Mouse (Mus musculus): ENCODE measurements at regions not wholly inside any gene's neighbourhood (a gene's known extent, or its start where the extent isn't known, plus 50 kb on each side); places are given as distances from the start of the nearest gene placed in this dataset.
"Not testable (repeated sequence)": the region's sequence is repeated elsewhere in the genome, so short reads cannot be mapped to it uniquely, and the experiment has no call there.

DNA sequence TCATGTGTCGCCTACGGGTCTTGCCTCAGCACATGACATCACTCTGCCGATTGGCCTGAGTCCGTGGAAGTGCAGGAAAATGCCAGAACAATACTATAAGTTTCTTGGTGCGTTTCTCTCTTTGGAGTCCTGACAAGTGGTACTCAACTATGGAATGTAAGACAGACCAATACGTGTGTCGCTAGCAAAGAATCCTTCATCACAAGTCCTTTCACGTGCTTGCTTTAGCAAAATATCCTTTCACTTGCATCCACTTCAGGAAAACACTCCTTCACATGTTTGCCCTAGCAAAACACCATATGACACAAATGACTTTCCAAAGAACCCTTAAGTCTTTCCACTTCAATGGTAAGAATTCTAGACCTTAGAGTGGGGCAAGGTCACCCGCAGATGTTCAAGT, 197.6 kb upstream of the Arid2 start:
- no peaks in the 10 kb centered on the region for H3K9me3 ChIP-seq
- 94% methylated on average over 9 of the region's 9 CpGs for WGBS
- H3K4me3 ChIP-seq, result no peak overlapping the region

DNA sequence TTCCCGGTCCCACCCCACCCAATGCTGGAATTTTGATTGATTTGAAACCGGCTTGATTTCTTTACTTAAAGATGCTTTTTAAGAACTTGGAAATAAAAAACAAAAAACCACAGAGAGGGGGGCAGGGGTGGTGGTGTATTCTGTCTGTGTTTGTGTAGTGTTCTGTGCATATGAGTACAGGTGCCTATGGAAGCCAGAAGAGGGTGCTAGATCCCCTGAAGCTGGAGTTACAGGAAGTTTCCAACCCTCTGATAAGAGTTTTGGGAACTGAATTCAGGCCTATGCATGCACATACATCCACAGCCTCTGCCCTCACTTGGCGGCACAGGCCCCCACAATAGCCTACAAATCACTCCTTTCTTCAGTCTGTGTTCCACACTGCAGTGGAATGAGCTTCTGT, 190.9 kb upstream of the Arid2 start:
- DNase-seq (ENCODE audit: extremely low spot score, low spot score), result no peak
- H3K27ac ChIP-seq, result no peak overlapping the region
- no peaks in the 10 kb centered on the region for H3K9me3 ChIP-seq
- 88% methylated on average over 3 of the region's 3 CpGs for WGBS
- no peaks in the 10 kb centered on the region for H3K36me3 ChIP-seq (replicated peaks)
- H3K27me3 ChIP-seq (ENCODE audit: poor library complexity, severe bottlenecking), result no peaks in the 10 kb centered on the region
- no peaks in the 10 kb centered on the region for H3K4me1 ChIP-seq
- no peak overlapping the region for H3K4me3 ChIP-seq

More for the DNA sequence above, 197.6 kb upstream of the Arid2 start:
- no peak for DNase-seq (ENCODE audit: extremely low spot score, low spot score)
- no peaks in the 10 kb centered on the region for H3K36me3 ChIP-seq (replicated peaks)
- H3K4me1 ChIP-seq, result no peaks in the 10 kb centered on the region
- H3K27me3 ChIP-seq (ENCODE audit: poor library complexity, severe bottlenecking), result no peaks in the 10 kb centered on the region
- no peak overlapping the region for H3K27ac ChIP-seq

DNA sequence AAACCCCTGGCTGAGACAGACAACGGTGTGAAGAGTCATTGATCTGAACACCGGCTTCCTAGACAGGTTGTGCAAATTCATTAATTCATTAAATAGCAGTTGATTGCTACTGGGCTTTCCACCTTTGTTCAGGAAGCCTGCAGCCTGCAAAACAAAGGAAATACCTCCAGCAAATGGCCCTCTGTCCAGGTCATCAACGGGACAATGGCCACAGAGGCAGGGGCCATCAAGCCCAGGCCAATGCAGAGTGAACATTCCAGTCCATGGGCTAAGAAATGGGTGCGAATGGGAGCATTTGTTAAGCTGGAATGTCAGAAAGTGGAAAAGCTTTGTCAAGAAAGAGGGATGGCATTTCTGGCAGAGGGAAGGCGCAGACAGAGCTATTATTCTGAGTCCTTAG, 188.5 kb upstream of the Arid2 start:
- H3K36me3 ChIP-seq (replicated peaks), result no peaks in the 10 kb centered on the region
- no peak overlapping the region for H3K4me3 ChIP-seq
- WGBS, result 79% methylated on average over 5 of the region's 5 CpGs
- no peaks in the 10 kb centered on the region for H3K9me3 ChIP-seq
- H3K27me3 ChIP-seq (ENCODE audit: poor library complexity, severe bottlenecking), result no peaks in the 10 kb centered on the region
- H3K27ac ChIP-seq, result no peak overlapping the region
- no peaks in the 10 kb centered on the region for H3K4me1 ChIP-seq
- no peak for DNase-seq (ENCODE audit: extremely low spot score, low spot score)

DNA sequence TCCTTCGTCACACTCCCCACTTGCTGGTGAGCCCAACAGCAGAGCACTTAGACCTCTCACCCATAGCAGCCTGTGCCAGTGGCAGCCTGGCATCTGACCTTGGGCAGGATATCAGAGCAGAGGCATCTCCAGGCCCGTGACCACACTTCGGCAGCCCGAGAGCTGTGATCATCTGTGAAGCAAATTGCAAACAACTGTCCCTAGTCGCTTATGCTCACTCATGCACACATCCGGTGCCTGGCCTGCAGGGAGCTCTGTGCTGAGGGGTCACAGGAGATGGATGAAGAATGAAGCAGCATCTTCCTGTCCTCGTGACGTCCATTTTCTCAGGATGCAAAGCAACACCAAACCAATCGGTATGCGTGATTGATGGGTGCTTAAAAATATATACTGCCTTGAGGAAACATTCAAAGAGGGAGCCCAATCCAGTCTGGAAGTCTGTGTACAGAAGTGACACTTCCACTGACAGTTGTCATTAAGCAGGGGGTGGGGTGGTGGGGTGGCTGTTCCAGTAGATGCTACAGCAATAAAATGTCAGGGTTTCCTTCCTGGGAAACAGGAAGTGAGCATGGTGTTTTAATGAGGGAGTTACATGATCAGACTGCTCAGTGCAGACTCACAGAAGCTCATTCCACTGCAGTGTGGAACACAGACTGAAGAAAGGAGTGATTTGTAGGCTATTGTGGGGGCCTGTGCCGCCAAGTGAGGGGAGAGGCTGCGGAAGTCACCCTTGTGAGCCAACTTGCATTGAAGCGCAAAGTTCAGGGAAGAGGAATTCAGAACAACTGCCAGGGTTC, 187.3 kb upstream of the Arid2 start:
- H3K27me3 ChIP-seq (ENCODE audit: poor library complexity, severe bottlenecking); H3K36me3 ChIP-seq (replicated peaks); H3K4me3 ChIP-seq; DNase-seq (ENCODE audit: extremely low spot score, low spot score); H3K9me3 ChIP-seq; H3K27ac ChIP-seq; H3K4me1 ChIP-seq: not testable (repeated sequence)
- 87% methylated on average over 13 of the region's 13 CpGs for WGBS

DNA sequence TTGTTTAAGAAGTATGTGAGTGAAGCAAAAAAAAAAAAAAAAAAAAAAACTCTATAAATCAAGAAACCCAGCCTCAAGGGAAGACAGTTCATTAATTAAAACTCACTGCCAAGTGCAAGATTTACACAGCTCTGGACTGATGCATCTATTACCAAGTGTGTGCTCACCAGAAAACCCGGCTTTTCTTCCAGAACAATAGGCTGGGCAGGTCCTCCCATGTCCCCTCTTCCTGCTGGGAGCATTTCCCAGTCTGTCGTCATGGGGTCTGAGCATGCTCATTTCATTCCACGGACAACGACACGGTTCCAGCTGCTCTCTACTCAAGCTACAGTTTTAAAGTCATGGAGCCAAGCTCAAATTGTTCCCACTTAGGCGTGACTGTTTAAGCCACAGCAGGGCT, 183.6 kb upstream of the Arid2 start:
- Histone ChIP-seq H3K9me3 (no peaks in the 10 kb centered on the region), H3K4me1 (peaks cover 5% of the 10 kb centered on the region; the same call in 1 of the 2 replicates), H3K4me3 (no peak overlapping the region), H3K27me3 (ENCODE audit: poor library complexity, severe bottlenecking) (no peaks in the 10 kb centered on the region), H3K27ac (no peak overlapping the region), H3K36me3 (replicated peaks) (no peaks in the 10 kb centered on the region)
- 63% methylated on average over 6 of the region's 6 CpGs for WGBS
- no peak for DNase-seq (ENCODE audit: extremely low spot score, low spot score)

DNA sequence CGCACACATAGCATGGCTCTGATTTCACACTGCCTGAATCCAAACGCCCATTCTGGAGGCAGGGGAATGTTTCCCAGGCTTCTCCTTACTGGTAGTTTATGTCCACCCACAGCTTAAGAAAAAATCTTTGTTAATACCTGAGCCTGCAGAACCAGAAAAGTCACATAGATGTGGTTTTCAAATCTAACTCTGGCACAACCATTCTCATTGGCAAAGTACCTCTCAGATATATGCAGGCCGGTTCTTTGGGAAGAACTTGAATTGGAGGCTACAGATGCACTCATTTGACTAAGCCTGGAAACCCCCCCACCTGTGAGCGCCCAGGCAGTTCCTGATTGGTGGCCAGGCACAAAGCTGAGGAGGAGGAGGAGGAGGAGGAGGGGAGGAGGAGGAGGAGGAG, 179.8 kb upstream of the Arid2 start:
- no peak overlapping the region for H3K4me3 ChIP-seq
- H3K4me1 ChIP-seq, result peaks cover 5% of the 10 kb centered on the region; the same call in 1 of the 2 replicates
- peaks cover 3% of the 10 kb centered on the region; the same call in 1 of the 2 replicates for H3K9me3 ChIP-seq
- H3K36me3 ChIP-seq (replicated peaks), result no peaks in the 10 kb centered on the region
- H3K27me3 ChIP-seq (ENCODE audit: poor library complexity, severe bottlenecking), result no peaks in the 10 kb centered on the region
- no peak for DNase-seq (ENCODE audit: extremely low spot score, low spot score)
- WGBS, result 66% methylated on average over 4 of the region's 4 CpGs
- H3K27ac ChIP-seq, result no peak overlapping the region

DNA sequence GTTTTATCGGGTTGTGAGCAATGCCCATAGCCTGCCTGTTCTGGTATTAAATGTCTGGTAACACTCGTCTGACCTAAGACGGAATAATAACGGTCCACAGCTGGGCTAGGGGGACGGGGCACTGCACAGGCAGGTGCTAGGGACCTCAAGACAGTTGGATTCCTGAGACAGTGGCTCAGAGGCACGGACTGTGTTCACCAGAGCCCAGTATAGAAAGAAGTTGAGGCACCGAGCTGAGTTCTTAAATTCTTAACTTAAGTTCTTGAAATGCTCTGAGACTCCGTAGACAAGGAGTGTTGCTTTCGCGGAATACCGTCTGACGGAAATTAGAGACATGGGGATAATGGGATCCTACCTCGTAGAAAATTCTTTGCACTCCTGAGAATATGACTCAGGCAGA, 174.2 kb upstream of the Arid2 start:
- peaks cover 3% of the 10 kb centered on the region; the same call in 1 of the 2 replicates for H3K9me3 ChIP-seq
- no peaks in the 10 kb centered on the region for H3K36me3 ChIP-seq (replicated peaks)
- 94% methylated on average over 13 of the region's 13 CpGs for WGBS
- DNase-seq (ENCODE audit: extremely low spot score, low spot score), result no peak
- peaks cover 6% of the 10 kb centered on the region; the same call in 1 of the 2 replicates for H3K4me1 ChIP-seq
- H3K4me3 ChIP-seq, result no peak overlapping the region
- no peaks in the 10 kb centered on the region for H3K27me3 ChIP-seq (ENCODE audit: poor library complexity, severe bottlenecking)
- no peak overlapping the region for H3K27ac ChIP-seq

DNA sequence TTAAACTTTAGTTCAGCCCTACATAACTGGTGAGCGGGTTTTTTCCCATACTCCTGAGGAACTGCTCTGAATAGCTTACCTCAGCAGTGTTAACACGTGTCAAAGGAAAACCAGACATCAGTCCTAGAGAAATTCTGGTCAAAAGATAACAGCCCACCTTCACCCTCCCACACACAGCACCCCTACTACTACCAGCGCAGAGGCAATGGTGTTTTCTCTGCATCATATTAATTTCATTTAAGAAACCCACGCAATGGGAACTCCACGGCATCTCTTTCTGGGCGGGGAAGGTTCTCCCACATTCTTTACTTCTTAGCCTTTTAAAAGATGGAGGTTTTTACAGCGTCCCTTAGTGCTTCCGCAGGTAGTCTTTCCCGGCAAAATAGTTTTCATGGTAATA, 172.7 kb upstream of the Arid2 start:
- 81% methylated on average over 9 of the region's 9 CpGs for WGBS
- DNase-seq (ENCODE audit: extremely low spot score, low spot score), result no peak
- Histone ChIP-seq H3K4me3 (no peak overlapping the region), H3K9me3 (peaks cover 2% of the 10 kb centered on the region; the same call in 1 of the 2 replicates), H3K27ac (no peak overlapping the region), H3K36me3 (replicated peaks) (no peaks in the 10 kb centered on the region), H3K27me3 (ENCODE audit: poor library complexity, severe bottlenecking) (no peaks in the 10 kb centered on the region), H3K4me1 (peaks cover 6% of the 10 kb centered on the region; the same call in 1 of the 2 replicates)

DNA sequence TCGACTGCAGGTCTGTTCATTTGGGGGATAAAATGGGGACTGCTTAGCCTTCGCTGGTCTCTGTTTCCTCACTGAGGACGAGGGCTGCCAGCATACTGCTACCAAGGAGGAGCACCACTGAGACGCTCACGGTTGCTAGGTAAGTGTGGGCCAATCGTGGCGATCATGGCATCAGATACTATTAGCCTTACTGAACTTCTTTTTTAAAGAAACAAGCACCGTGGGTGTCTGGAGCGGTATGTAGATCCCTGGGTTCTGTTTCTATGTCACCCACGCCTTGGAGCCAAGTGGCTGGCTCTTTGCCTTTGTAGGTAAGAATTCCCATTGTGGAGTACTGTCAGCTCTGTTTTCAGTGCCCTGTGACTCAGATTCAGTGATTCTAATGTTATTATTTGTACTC, 172.1 kb upstream of the Arid2 start:
- Histone ChIP-seq H3K36me3 (replicated peaks) (no peaks in the 10 kb centered on the region), H3K9me3 (no peaks in the 10 kb centered on the region), H3K27me3 (ENCODE audit: poor library complexity, severe bottlenecking) (no peaks in the 10 kb centered on the region), H3K4me3 (no peak overlapping the region), H3K27ac (no peak overlapping the region), H3K4me1 (peaks cover 6% of the 10 kb centered on the region; the same call in 1 of the 2 replicates)
- DNase-seq (ENCODE audit: extremely low spot score, low spot score), result no peak
- 59% methylated on average over 10 of the region's 10 CpGs for WGBS

DNA sequence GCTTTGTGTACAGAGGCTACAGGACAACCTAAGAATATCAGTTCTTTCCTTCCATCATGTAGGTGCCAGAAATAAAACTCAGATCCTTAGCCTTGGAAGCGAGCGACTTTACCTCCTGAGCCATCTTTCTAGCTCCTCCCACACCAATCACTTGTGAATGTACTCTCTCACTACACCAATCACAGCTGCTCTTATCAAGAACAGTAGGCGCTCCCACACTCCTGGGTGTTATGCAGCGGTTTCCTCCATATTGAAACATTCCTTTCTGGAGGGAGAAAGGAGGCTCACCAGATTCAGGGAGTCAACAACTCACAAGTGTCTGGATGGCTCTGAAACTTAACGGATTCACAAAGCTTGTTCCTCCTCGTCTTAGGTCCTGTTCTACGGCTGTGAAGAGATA, 168.1 kb upstream of the Arid2 start:
- no peak for DNase-seq (ENCODE audit: extremely low spot score, low spot score)
- H3K9me3 ChIP-seq, result no peaks in the 10 kb centered on the region; the same call in 1 of the 2 replicates
- peaks cover 2% of the 10 kb centered on the region; the same call in 1 of the 2 replicates for H3K4me1 ChIP-seq
- H3K36me3 ChIP-seq (replicated peaks), result no peaks in the 10 kb centered on the region
- H3K27me3 ChIP-seq (ENCODE audit: poor library complexity, severe bottlenecking), result no peaks in the 10 kb centered on the region
- H3K4me3 ChIP-seq, result no peak overlapping the region
- WGBS, result 90% methylated on average over 7 of the region's 7 CpGs
- no peak overlapping the region for H3K27ac ChIP-seq

DNA sequence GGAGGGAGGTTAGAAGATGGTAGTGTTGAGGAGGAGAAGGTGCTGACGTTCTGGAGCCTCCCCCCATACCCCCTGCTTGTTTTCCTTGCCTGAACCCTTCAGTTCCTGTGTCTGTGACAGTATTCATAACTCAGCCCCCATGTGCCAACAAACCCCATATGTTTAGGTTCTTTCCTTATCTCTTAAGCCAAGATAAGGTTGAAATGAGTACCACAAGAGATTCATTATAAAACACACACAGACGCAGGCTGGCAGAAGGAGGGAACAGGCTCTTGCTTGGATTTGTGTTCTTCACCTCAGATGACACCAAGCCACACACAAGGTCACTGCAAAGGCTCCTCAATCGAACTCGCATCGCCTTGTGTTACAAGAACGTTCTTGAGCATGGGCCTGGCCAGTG, 162.9 kb upstream of the Arid2 start:
- Histone ChIP-seq H3K36me3 (replicated peaks) (no peaks in the 10 kb centered on the region), H3K27ac (no peak overlapping the region), H3K4me1 (no peaks in the 10 kb centered on the region), H3K9me3 (no peaks in the 10 kb centered on the region; the same call in 1 of the 2 replicates), H3K4me3 (no peak overlapping the region), H3K27me3 (ENCODE audit: poor library complexity, severe bottlenecking) (no peaks in the 10 kb centered on the region)
- 90% methylated on average over 6 of the region's 6 CpGs for WGBS
- DNase-seq (ENCODE audit: extremely low spot score, low spot score), result no peak

DNA sequence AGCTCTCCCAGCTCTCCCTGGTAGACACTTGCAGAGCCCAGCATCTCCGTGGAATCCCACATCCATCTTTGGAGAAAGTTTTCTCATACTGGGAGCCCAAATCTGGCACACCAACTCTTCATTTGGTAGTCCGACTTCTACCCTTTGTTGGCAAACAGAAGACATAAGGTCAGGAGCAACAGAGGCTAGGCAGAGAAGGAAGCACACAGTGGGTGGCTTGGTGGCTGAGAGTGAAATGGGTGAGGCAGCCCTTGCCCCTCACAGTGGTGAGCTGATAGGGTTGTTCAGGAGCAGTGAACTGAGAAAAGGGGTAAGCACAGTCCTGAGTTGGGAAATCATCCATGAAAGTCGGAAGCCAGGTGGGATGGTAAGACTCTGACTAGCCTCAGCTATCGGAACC, 157.6 kb upstream of the Arid2 start:
- no peak overlapping the region for H3K27ac ChIP-seq
- 83% methylated on average over 4 of the region's 4 CpGs for WGBS
- H3K9me3 ChIP-seq, result no peaks in the 10 kb centered on the region
- no peaks in the 10 kb centered on the region for H3K27me3 ChIP-seq (ENCODE audit: poor library complexity, severe bottlenecking)
- H3K4me1 ChIP-seq, result peaks cover 8% of the 10 kb centered on the region; the same call in 1 of the 2 replicates
- H3K36me3 ChIP-seq (replicated peaks), result no peaks in the 10 kb centered on the region
- no peak for DNase-seq (ENCODE audit: extremely low spot score, low spot score)
- H3K4me3 ChIP-seq, result no peak overlapping the region

DNA sequence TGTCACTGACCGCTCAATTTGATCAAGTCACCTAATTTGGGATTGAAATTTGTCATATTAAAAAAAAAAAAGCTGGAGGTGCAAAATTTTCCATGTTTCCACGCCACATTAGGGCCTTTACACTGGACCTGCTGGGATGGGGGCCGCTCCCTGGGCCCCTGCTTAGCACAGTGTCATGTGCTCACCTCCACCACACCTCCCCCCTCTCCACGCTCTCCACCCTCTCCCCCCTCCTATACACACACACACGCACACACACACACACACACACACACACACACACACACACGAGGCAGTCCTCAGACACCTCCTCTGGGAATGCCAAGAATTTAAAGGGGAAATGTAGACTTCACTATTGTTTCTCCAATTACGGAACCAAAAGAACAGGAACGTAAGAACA, 156.8 kb upstream of the Arid2 start:
- Histone ChIP-seq H3K27ac (no peak overlapping the region), H3K27me3 (ENCODE audit: poor library complexity, severe bottlenecking) (no peaks in the 10 kb centered on the region), H3K4me3 (no peak overlapping the region), H3K36me3 (replicated peaks) (no peaks in the 10 kb centered on the region), H3K9me3 (no peaks in the 10 kb centered on the region), H3K4me1 (peaks cover 16% of the 10 kb centered on the region)
- 90% methylated on average over 8 of the region's 8 CpGs for WGBS
- no peak for DNase-seq (ENCODE audit: extremely low spot score, low spot score)
